Mouse (Mus musculus) v-Abl transformed pro-B cells (cell line): ENCODE measurements around the gene Myh7.
"Not testable (repeated sequence)": the region's sequence is repeated elsewhere in the genome, so short reads cannot be mapped to it uniquely, and the experiment has no call there.

Source experiments
- in situ Hi-C, 2 experiments: fragments of 400-800 bp; cut with MboI; formaldehyde crosslinking; loops; one replicate each; pipeline ENCODE4 v1.15.1; 2025; ENCODE audit not compliant: unreplicated experiment in 2 of 2

Gene Myh7

DNA sequence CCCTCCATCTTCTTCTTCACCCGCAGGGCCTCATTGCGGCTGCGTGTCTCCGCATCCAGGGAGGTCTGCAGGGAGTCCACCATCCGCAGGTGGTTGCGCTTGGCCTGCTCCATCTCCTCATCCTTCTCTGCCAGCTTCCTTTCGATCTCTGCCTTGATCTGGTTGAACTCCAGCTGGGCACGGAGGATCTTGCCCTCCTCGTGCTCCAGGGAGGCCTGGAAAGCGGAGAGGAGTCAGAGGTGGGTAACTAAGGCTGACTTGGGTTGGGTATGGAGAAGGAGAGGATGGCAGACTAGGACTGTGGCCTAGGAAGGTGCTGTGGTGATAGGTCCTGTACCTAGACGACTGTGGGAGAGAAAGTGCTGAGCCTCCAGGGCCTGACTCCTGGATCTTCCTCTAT, 47.4 kb downstream of the Myh7 start:
- in situ Hi-C loops: not testable (repeated sequence)

GRCm38 (mm10) chr14:54945975-54946704, 48.3 kb downstream of the Myh7 start:
- in situ Hi-C loops: no loop called here

- in situ Hi-C loops: loop anchor here in 1 of 2 experiments (5.0 kb wide), 1 partner anchor 103 kb away; no protein-coding TSS in a partner anchor
These were observed 49.5 kb downstream of the Myh7 start for GRCm38 (mm10) chr14:54944939-54945338.

DNA sequence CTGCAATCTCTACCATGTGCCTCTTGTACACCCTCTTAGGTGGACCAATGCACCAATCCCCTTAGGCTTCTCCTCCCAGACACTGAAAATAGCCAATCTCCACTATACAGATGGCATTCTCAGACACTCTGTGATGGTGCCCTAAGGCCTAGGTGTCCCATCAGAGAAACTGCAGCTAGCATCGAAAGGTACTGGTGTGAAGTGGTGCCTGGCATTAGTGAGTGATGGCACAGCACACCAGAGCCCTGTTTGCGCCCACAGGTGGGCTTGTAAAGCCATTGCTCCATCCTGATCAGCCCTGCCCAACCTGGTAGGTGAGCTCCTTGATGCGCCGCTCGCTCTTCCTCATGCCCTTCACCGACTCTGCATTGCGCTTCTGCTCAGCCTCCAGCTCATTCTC, 50.5 kb downstream of the Myh7 start:
- in situ Hi-C loops: loop anchor here in 1 of 2 experiments (5.0 kb wide), 1 partner anchor 102 kb away; no protein-coding TSS in a partner anchor

DNA sequence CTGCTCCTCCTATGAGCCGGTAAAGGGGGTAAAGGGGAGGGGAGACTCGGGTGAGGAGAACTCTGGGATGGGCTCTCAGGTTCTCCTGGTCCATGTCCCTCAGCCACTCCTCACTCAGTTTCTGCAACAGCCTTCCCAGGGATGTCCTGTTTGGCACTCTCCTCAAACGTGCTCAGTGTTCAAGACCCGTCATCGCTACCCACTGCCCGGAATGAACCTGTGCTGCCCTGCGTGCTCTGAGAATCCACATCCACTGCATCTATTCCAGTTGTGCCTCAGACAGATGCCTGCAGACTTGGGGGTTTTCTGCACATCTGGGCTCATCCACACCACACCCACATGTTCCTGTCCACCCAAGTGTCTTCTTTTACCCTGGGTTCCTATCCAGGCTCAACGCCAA, 51.9 kb downstream of the Myh7 start:
- in situ Hi-C loops: loop anchor here in 1 of 2 experiments (5.0 kb wide), 1 partner anchor 100 kb away; no protein-coding TSS in a partner anchor

DNA sequence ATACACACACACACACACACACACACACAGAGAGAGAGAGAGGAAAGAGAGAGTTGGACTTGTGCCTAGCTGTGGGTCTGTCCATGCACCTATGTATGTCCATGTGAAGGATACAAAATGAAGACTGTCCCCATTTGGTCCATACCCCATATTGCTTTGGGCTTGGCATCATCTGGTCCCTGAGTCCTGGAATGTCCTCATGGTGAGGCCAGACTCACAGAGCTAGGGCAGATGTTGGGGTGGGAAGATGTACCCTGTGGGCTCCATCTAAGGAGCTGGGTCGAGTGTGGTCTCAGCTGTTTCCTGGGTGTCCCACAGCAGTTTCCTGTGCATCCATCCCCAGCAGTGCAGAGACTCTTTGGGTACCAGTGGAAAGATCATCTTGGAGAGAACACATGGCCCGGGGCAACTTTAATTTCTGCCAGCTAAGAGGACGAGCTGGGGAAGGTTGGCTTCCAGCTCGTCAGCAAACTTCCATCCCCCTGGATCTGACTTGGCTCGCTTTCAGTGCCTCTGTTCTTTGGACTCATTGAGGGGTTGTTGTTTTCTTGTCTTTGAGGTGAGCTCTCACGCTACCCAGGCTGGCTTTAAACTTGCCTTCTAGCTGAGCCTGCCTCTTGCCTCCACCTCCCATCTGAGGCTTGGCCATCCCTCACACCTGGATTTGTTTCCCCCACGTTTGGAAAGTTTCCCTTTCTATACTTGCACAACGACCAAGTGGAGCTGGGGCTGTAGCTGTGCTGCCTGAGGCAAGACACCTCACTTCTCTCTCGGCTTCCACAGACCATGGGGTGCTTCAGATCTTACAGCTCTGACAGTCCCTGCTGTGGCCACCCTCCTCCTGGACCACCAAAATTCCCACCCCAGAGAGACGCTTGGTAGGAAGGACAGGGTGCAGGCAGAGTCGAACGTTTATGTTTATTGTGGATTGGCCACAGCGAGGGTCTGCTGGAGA, 53.1 kb downstream of the Myh7 start:
- in situ Hi-C loops: loop anchor here in 1 of 2 experiments (5.0 kb wide), 1 partner anchor 99 kb away; no protein-coding TSS in a partner anchor

GRCm38 (mm10) chr14:54940176-54940530, 54.3 kb downstream of the Myh7 start:
- in situ Hi-C loops: loop anchor here in 1 of 2 experiments (5.0 kb wide), 1 partner anchor 98 kb away; no protein-coding TSS in a partner anchor

DNA sequence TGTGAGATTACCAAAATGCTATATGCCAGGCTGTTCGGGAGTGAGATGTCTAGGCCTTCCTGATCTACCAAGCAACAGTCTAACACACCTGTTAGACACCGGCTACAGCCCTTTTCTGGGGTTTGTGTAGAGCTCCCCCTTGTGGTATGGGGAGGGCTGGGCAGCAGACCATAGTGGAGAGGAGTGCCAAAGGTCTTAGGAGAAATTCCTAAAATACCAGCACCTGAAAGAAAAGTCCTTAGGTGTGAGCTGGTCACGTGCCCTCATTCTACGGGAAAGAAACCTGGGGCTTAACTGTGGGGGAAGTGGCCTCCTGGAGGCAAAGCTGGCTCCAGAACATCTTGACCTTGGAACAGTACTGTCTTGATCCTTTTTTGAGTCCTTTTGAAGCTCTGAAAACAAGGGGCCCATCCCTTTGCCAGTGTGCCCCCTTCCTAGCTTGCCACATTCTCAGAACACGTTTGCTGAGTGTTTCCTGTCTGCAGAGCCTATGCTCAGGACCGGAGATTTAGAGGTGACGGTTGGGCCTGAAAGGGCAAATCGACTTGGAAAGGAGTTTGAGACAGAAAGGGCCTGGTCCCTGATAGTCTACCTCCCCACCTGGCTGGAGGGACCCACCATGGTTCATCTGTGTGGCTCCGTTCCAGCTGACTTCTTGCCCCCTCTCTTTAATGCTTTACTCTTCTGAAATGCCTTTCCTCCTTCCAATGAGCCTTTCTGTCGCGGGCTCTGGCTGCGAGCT, 54.8 kb downstream of the Myh7 start:
- in situ Hi-C loops: loop anchor here (5.0 kb wide), 1 partner anchor 97 kb away; no protein-coding TSS in a partner anchor

- in situ Hi-C loops: loop anchor here in 1 of 2 experiments (5.0 kb wide), 1 partner anchor 96 kb away; no protein-coding TSS in a partner anchor
These were observed 55.8 kb downstream of the Myh7 start for GRCm38 (mm10) chr14:54938431-54939219.

DNA sequence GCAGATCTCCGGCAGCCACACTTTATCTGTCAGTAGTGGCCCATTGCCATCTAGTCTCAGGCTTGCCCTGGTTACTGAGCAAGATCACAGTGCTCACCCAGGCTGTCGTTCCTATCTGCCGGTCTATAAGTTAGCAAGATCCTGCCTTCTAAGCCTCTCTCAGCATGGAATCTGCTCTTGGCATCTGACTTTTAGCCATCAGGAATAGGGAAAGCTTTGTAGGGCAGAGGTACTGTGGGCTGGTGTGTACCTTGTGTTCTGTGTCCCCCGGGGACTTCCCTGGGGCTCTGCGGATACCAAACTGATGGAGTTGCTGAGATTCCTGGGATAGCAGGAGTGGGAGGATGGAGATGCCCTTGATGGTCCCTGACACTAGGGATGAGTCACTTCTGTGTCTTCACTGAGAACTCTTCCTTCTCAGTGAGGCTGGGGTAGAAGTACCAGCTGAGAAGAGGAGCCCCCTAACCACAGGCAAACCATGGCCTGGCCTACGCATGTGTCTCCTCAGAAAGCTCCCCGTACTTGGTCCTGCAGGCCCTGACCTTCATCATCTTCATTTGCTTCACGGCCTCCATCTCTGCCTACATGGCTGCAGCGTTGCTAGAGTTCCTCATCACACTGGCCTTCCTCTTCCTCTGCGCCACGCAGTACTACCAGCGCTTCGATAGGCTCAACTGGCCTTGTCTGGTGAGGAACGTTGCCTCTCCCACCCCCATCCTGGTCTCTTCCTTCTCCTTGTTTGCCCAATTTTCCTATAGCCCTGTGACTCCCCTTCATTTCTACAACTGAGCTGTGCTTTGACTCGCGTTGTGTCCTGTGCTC, 56.9 kb downstream of the Myh7 start:
- in situ Hi-C loops: loop anchor here in 1 of 2 experiments (5.0 kb wide), 1 partner anchor 95 kb away; no protein-coding TSS in a partner anchor

GRCm38 (mm10) chr14:54936831-54937160, 57.6 kb downstream of the Myh7 start:
- in situ Hi-C loops: loop anchor here in 1 of 2 experiments (5.0 kb wide), 1 partner anchor 94 kb away; no protein-coding TSS in a partner anchor

DNA sequence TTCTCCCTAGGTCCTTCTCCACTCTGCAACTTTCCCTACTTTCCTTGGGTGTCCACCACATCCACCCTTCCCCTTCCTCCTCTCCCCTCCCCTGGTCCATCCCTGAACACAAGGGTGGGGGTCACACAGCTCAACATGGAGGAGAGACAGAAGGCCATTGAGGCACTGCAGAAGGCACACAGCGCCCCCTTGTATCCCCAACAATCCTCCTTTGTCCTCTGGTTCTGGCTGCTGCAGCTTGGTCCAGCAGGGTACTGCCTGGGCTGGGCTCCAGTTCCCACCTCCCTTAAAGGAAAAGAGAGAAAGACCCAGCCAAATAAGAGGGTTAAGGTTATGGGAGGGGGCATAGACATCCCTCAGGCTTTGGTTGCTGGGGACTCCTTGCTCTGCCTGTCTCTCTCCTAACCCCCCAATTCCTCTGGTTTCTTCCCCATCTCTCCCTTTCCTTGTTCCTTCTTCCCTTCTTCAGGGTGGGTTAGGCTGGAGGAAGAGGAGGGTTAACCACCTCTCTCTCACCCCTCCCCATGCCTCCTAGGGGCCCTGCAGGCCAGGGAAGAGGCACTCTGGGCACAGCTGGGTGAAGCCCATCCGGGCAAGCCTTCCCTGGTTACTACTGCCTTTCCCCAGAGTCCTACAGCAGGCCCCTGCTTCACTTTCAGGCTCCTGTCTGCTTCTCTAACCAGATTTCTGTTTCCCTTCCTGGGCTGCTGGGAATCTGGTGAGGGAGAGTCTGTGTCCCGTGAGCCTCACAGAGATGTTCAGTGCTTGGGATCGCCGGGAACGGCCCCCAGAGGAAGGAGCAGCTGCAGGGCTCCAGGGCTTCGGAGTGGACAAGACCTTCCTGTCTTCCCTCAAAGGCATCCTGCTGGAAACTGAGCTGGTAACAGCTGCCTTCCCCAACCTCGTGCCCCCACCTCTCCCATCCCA, 58.3 kb downstream of the Myh7 start, which contains the start of gene Cmtm5:
Gene Cmtm5 (plus strand): TSS at position 358 of the 927 bp plus-strand sequence.
- in situ Hi-C loops: loop anchor here in 1 of 2 experiments (5.0 kb wide), 1 partner anchor 94 kb away; no protein-coding TSS in a partner anchor

GRCm38 (mm10) chr14:54932645-54933150, 61.7 kb downstream of the Myh7 start, which contains the start of gene Il25:
Gene Il25 (plus strand): TSS chr14:54932695.
- in situ Hi-C loops: no loop called here

DNA sequence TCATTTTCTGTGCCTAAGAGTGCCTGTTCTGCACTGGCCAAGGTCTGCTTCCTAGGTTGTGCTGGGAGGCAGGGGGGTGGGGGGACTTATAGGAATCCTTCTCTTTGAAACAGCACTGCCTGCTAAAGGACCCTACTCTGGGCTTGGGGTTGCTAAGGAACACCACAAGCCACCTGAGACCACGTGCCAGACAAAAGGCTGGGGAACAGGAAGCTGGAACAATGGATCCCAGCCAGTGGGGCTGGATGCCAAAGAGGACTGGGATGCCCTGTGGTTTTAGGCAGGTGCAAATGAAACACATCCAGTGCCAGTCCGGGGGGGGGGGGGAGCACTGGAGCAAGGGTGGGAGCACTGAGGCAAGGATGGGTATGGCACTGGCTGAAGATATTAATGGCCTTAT, 64.0 kb downstream of the Myh7 start:
- in situ Hi-C loops: no loop called here

DNA sequence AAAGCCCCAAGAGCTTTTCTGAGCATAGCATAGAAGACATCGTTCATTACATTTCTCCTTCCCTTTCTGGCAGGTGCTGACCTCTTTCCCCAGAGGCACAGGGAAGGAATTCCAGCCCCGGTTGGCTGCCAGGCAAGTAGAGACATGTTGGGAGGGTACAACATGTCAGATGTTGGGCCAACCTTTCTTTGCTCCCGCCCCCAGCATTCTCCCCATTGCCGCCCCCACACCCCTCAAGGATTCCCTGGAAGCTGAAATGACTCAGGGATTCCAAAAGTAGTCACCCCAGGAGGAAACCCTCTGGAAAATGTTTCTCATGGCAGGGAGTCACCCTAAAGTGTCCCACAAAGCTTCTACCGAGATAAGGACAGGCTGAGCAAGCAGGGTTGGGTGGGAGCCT, 64.6 kb downstream of the Myh7 start:
- in situ Hi-C loops: no loop called here

- in situ Hi-C loops: no loop called here
These were observed 67.1 kb downstream of the Myh7 start for GRCm38 (mm10) chr14:54927296-54927695.
